Mouse (Mus musculus) small intestine, adult 2 months (tissue): ENCODE results near the gene Fndc3b.

Experiments
- CTCF ChIP-seq: fragments of 200-500 bp; IDR thresholded peaks from 2 replicates; pipeline ENCODE4 v1.5.1; 2012; ENCODE audit warnings: low read depth, mild to moderate bottlenecking, control low read depth, inconsistent platforms, low read length, moderate library complexity, mixed read lengths; ENCODE audit not compliant: insufficient replicate concordance, insufficient read length; ENCODE audit errors: extremely low read depth
- POLR2A ChIP-seq: fragments of 200-500 bp; IDR thresholded peaks from 2 replicates; pipeline ENCODE4 v1.6.1; 2012; ENCODE audit warnings: low read depth, mild to moderate bottlenecking, control low read depth, inconsistent platforms, low read length, moderate library complexity

DNA sequence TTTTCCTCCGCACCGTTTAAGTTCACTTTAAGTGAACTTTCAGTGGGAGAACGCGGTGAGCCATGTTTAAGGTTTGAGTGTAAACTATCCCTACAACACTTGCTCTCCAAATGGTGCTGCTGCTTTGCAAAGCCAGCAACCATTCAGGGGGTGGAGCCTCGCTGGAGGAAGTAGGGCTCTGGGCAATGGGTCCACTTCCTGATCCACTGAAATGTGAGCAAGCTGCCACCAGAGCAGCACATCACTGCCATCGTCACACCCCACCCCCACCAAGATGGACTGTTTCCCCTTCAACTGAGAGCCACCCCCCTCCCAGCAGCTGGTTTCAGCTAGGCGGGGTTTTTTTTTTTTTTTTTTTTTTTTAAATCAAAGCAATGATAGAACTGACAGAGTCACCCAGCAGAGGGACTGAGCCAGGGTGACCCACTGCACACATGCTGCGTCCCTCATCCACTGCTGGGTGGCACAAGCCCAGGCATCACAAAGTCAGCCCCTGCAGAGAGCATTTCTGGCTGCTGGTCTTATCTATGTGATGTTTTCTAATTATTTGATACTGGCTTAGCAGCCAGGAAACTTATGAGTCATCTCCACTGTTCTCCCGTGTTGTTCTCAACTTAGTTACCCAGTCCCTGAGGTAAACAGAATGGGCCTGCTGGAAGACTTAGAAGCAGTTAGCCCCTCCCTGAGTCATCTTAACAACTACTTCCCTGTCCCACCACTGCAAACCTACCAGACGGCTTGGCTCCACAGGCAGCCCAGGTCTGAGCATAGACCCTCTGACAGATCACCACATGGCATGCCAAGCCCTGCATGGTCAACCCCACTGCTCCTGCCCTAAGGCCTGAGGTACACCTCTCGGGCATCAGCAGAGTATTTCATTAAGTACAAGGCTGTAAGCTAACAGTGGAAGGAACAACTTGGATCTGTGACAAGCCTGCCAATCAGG, 112.4 kb downstream of the Fndc3b start:
- TF ChIP-seq CTCF (no peak), POLR2A (no peak)
